Mouse (Mus musculus) MEL-GATA-1-ER (cell line): Measurements from ENCODE around the gene Lypd6.

Source experiments
- DNase-seq: peaks from one replicate; pipeline ENCODE4 v3.0.0-alpha.2; 2012; ENCODE audit warnings: low read depth; ENCODE audit errors: extremely low read depth

The Lypd6 gene

DNA sequence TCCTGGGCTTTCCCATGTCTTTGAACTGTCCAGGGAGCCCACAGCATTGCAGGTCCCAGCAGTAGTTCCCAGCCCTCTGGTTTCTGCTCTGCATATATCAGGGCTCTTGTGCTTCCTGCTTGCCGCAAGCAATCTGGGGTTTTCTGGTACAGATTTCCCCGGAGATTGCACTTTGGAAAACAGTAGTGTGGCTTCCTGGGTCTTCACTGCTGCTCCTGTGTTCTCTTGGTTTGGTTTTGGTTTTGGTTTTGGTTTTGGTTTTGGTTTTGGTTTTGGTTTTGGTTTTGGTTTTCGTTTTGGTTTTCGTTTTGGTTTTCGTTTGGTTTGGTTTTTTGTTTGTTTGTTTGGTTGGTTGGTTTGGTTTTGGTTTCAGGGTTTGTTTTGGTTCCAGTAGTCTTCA, 99.9 kb downstream of the Lypd6 start:
- no peak for DNase-seq

GRCm38 (mm10) chr2:50173730-50174528, 107.7 kb downstream of the Lypd6 start:
- no peak for DNase-seq

DNA sequence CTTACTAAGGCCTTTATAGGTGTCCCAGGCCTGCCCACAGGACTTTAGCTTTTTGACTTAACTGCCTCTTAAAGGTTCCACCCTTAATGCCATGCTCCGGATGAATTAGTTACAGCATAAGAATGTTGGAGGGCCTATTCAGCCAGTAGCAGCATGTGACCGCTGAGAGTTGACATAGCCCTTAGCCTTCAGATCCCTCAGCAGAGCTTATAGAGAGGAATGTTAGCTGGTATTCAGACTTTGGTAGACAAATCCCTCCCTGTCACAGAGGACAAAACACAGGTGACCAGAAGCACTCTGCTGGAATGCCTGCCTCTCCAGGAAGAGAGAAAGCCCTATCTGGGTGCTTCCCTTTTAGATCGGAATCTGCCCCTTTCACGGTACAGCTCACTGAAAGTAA, 109.5 kb downstream of the Lypd6 start:
- DNase-seq: no peak

- DNase-seq: no peak
These were observed 112.9 kb downstream of the Lypd6 start for GRCm38 (mm10) chr2:50179164-50179563.

DNA sequence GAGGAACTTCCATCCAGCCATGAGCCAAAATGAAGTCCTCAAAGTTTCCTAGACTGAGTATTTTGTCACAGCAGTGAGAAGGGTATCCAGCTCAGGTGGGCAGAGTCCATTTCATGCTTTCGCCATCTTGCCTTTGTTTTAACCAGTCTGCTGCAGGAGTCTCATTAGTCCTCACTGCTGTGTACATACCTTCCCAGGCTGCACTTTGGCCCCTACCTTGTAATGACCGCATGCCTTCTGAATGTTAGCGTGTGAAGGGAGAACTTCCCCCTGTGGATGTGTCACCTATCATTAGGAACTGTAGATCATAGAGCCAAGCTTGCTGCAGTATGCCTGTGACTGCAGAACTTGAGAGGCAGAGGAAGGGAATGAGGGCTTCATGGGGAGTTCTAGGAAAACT, 114.2 kb downstream of the Lypd6 start:
- DNase-seq: no peak

GRCm38 (mm10) chr2:50181332-50181731, 115.1 kb downstream of the Lypd6 start:
- DNase-seq: no peak

DNA sequence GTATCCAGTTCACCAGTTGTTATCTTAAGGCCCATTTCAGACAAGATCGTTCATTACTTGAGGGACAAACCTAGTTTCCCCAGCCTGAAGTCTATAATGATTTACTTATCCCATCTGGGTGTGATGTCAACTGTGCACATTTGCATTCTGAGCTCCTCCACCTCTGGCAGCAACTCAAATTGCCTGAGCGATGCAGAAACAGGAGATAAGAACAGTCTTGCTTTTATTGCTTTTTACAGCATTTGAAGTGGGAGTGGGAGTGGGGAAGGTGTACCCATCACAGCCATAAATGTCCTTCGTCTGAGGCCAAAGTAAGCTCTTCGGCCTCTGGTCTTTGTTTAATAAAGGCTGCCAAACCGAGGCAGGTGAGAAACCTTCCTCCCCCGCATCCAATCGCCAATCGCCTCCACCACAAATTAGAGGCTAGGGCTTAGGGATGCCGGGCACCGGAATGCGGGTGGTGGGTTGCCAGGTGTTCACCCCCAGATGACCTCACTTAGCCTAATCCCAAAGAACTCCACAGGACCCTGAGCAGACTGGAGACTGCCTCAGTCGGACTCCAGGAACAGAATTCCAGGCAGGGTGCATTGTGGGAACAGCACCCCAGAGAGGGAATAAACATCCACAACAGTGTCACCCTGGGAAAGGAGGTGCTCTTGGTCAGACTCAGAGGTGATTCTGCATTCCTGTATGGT, 120.6 kb downstream of the Lypd6 start:
- no peak for DNase-seq

DNA sequence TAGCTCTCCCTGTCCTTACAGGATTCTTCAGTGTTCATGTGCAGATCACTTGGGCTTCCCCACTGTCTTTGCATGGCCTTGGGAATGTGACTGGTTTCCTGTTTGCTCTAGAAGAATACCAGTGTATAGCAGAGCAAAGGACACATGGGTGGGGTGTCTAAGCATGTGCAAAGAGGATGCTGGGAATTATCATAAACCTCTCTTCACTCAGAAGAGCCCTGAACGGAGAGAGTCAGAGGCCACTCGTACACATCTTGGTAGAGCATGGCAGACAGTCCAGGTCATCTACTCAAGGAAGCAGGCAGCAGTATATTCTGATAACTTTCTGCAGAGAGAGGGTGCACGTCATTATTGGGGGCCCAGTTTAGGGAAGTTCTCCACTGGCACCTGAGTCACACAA, 122.6 kb downstream of the Lypd6 start:
- no peak for DNase-seq

DNA sequence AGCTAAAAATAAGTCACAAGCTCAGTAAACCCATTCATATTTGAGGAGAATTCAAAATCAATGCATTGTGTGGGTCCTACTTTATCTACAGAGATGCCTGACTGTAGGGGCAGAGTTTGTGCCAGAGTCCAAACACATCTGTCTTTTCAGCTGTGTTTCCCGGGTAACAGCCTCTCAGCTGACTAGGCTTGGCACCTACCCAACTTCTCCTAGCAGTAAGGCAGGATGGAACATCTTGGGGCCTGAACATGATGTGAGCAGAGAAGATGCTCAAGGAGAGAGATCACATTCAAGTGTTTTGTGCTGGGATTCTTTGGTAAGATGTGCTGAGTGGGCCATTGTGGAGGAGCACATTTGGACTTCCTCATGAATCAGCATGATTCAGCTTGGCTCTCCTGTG, 130.5 kb downstream of the Lypd6 start:
- DNase-seq: no peak

- DNase-seq: no peak
These were observed 131.6 kb downstream of the Lypd6 start for GRCm38 (mm10) chr2:50197801-50198200.

GRCm38 (mm10) chr2:50200541-50200940, 134.3 kb downstream of the Lypd6 start:
- DNase-seq: no peak

DNA sequence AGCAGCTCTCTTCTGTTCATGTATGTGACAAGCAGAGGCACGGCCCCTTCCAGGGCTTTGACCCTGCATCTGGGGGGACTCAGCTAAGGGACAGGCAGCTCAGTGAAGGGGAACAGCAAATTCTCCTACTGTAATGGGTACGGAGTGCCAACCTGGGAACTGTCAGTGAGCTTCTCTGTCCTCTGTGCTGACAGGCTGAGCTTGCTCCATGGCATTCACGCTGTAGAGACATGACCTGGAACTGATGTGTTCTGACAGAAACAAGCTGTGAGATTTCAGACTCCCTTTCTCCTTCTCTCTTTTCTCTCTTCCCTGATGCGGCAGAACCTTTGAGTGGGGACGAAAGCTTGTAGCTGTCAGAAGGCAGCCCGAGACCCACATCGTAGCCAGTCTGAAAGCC, 154.3 kb downstream of the Lypd6 start:
- no peak for DNase-seq

DNA sequence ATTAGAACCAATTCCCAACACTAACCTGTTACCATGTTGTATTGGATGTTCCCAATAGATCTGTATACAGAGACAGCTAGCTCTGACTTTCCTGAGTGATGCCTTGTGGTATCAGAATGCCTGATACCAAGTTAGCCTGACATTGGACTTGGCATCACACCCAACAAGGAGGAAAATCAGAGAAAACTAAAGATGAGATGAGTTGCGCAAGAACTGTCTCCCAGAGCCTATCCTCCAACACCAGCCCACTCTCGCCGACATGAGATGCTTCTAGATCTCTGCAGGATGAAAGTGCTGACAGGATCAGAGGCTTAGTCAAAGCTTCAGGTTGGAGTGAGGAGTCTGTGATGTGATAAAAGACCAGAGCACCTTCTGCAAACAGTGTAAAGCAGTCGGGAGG, 158.8 kb downstream of the Lypd6 start:
- no peak for DNase-seq

DNA sequence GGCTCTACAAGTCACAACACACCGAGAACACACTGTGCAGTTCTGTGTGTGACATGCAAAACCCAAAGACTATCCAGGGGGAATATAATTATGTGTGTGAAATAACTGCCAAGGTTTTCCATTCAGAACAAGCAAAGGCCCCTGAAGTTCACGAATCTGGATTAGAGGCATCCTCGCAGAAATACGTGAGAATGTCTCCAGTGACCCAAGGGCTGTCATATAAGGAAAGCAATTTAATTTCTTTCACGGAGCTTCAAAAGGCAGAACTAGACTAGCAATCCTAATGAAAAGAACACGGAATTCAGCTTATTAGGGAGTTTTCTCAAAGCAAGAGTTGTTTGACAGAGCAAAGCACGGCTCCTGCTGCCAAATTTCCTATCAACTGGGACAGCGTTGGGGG, 167.3 kb downstream of the Lypd6 start:
- no peak for DNase-seq
